Mouse (Mus musculus) megakaryocyte, embryonic 14.5 days (primary cell): ENCODE results near the gene Tmem184b.

Experiments
- FLI1 ChIP-seq: IDR thresholded peaks from 2 replicates; pipeline ENCODE4 v1.6.1; 2012; ENCODE audit warnings: low read length, inconsistent platforms, mixed read lengths
- GATA1 ChIP-seq: IDR thresholded peaks from 3 replicates; pipeline ENCODE4 v1.6.1; 2012; ENCODE audit warnings: mixed read lengths, low read length, inconsistent platforms, borderline replicate concordance

DNA sequence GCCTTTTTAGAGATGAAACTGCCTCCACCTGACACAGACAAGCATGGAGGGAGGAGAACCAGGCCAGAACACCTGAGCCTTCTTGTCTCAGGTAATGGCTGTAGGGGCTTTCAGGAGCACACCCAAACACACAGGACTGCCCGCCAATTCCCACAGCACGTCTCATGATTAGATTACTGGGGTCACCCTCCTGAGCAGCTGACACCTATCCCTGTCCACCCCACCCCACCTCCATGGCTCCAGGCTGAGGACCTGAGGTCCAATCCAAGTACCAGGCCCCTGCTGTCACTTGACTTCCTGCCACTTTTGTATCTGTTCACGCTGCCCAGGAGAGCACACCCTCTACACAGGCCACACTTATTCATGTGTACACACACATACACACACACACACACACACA, 77.6 kb downstream of the Tmem184b start:
- no peak for TF ChIP-seq GATA1
- no peak for TF ChIP-seq FLI1
